Mouse (Mus musculus) CD4-positive, CD25-positive, alpha-beta regulatory T cell, adult 4 months (primary cell): ENCODE measurements around the gene Fam129c. TPM values are rescaled to one million over a fixed set of nuclear protein-coding genes. Genes with fewer than 3 reads are reported as not detected.

Source experiments
- polyA plus RNA-seq, 2 experiments: library from polyadenylated mRNA; unstranded; fragments of 100-300 nt; shearing (Covaris generic); gene quantifications; one replicate each; pipeline ENCODE4 v1.2.1; 2017

The Fam129c gene
- polyA plus RNA-seq, 2 experiments from 2014 or later: 3.0 to 3.6 TPM

Other genes with a start within 250 kb of the Fam129c start
- 100 to 1,000 TPM; 292 to 321 TPM for gene Use1, start 230.8 kb upstream of the Fam129c start, polyA plus RNA-seq
- 1 to 10 TPM; 3.9 to 4.1 TPM for gene Ocel1, start 226.3 kb upstream of the Fam129c start, polyA plus RNA-seq
- under 1 TPM in 1 of 2 experiments, not detected in 1; 0.36 TPM for gene Nr2f6, start 215.7 kb upstream of the Fam129c start, polyA plus RNA-seq
- gene Ushbp1, start 201.8 kb upstream of the Fam129c start, polyA plus RNA-seq: not detected
- gene Babam1, start 200.8 kb upstream of the Fam129c start, polyA plus RNA-seq: 10 to 100 TPM; 54.6 to 55.8 TPM
- gene Ankle1, start 191.6 kb upstream of the Fam129c start, polyA plus RNA-seq: 1 to 10 TPM in 1 of 2 experiments, under 1 TPM in 1; 0.20 to 1.6 TPM
- 10 to 100 TPM; 16.3 to 19.5 TPM for gene Abhd8, start 134.0 kb upstream of the Fam129c start, polyA plus RNA-seq
- gene Mrpl34, start 132.7 kb upstream of the Fam129c start, polyA plus RNA-seq: 10 to 100 TPM; 65.1 to 82.9 TPM
- 10 to 100 TPM; 22.5 to 22.7 TPM for gene Dda1, start 128.4 kb upstream of the Fam129c start, polyA plus RNA-seq
- gene Ano8, start 111.7 kb upstream of the Fam129c start, polyA plus RNA-seq: under 1 TPM in 1 of 2 experiments, not detected in 1; 0.20 TPM
- 1 to 10 TPM; 2.9 to 3.1 TPM for gene Gtpbp3, start 109.5 kb upstream of the Fam129c start, polyA plus RNA-seq
- not detected for gene Plvap, start 85.9 kb upstream of the Fam129c start, polyA plus RNA-seq
- gene Ccdc194, start 71.9 kb upstream of the Fam129c start, polyA plus RNA-seq: not detected
- 100 to 1,000 TPM in 1 of 2 experiments, 10 to 100 TPM in 1; 75.3 to 150 TPM for gene Bst2, start 60.2 kb upstream of the Fam129c start, polyA plus RNA-seq
- gene Mvb12a, start 54.7 kb upstream of the Fam129c start, polyA plus RNA-seq: 10 to 100 TPM; 45.1 to 58.2 TPM
- gene Tmem221, start 38.8 kb upstream of the Fam129c start, polyA plus RNA-seq: under 1 TPM in 1 of 2 experiments, not detected in 1; 0.79 TPM
- not detected for gene Nxnl1, start 31.0 kb upstream of the Fam129c start, polyA plus RNA-seq
- gene Slc27a1, start 28.8 kb upstream of the Fam129c start, polyA plus RNA-seq: 10 to 100 TPM in 1 of 2 experiments, 1 to 10 TPM in 1; 3.4 to 13.6 TPM
- 10 to 100 TPM; 51.5 to 53.4 TPM for gene Pgls, start 5.5 kb upstream of the Fam129c start, polyA plus RNA-seq
- 10 to 100 TPM; 10.8 to 12.2 TPM for gene Colgalt1, start 13.3 kb downstream of the Fam129c start, polyA plus RNA-seq
- gene Unc13a, start 74.1 kb downstream of the Fam129c start, polyA plus RNA-seq: under 1 TPM; 0.47 to 0.50 TPM
- gene Jak3, start 78.6 kb downstream of the Fam129c start, polyA plus RNA-seq: 10 to 100 TPM; 21.2 TPM
- 10 to 100 TPM; 15.1 to 24.5 TPM for gene Insl3, start 91.6 kb downstream of the Fam129c start, polyA plus RNA-seq
- 1 to 10 TPM; 3.4 to 6.5 TPM for gene B3gnt3, start 104.1 kb downstream of the Fam129c start, polyA plus RNA-seq
- gene Fcho1, start 128.1 kb downstream of the Fam129c start, polyA plus RNA-seq: 10 to 100 TPM; 40.4 to 46.7 TPM